Mouse (Mus musculus) Patski (cell line): ENCODE results near the gene St5. TPM values are rescaled to one million over a fixed set of nuclear protein-coding genes. Genes with fewer than 3 reads are reported as not detected.

Source experiments
- ATAC-seq: fragments of 100-300 bp; one replicate; pipeline ENCODE4 v1.8.0; 2021
- CTCF ChIA-PET: fragments of 350-600 bp; sonication (Branson Sonifier 250); formaldehyde crosslinking; loops from one replicate; lab custom pipeline; 2022; ENCODE audit warnings: inconsistent platforms; lab: Charles Lee
- POLR2A ChIA-PET: fragments of 350-600 bp; sonication (Branson Sonifier 250); formaldehyde crosslinking; loops from one replicate; lab custom pipeline; 2022; ENCODE audit warnings: antibody characterized with exemption, inconsistent platforms; lab: Charles Lee
- DNase-seq: peaks from one replicate; pipeline ENCODE4 v3.0.0-alpha.2; 2011; ENCODE audit warnings: low read depth, low spot score
- H3K27me3 ChIP-seq: fragments of 371-371 bp; one replicate; pipeline ENCODE4 v1.5.1; 2021
- CTCF ChIP-seq: fragments of 100-300 bp; IDR thresholded peaks from one replicate; pipeline ENCODE4 v1.5.1; 2021
- in situ Hi-C: fragments of 300-500 bp; cut with MboI; formaldehyde crosslinking; loops from 3 replicates; pipeline ENCODE4 v1.11.1; 2018; ENCODE audit warnings: low pct_unique_long_range_greater_than_20kb, mixed read lengths
- polyA plus RNA-seq: library from polyadenylated mRNA; unstranded; gene quantifications from one replicate; pipeline ENCODE4 v1.2.3, GENCODE M21; 2021

The St5 gene
- polyA plus RNA-seq, 1 experiment from 2014 or later = 183 TPM

- no peak for ATAC-seq
- DNase-seq = no peak
- H3K27me3 ChIP-seq = no peaks in the 10 kb centered on the region
- ChIA-PET CTCF (interaction anchor here (1.3 kb wide), 1 partner anchor 52 kb away, joined by 3 read pairs; no protein-coding TSS in a partner anchor), POLR2A (interaction anchor here (1.1 to 1.7 kb wide), 4 partner anchors 24 to 99 kb away, joined by 3 to 4 read pairs (median 3); no protein-coding TSS in a partner anchor)
- in situ Hi-C loops = loop anchor here (25.0 kb wide), 1 partner anchor 170 kb away; the partner anchor contains the start of genes Akip1, BC051019 and St5
- no peak for TF ChIP-seq CTCF
Measured at GRCm38 (mm10) chr7:109542364-109542628, 161.1 kb downstream of the St5 start.

- CTCF ChIA-PET = interaction anchor here (1.0 to 1.3 kb wide), 4 partner anchors 12 to 63 kb away, joined by 3 read pairs; no protein-coding TSS in a partner anchor
- no peaks in the 10 kb centered on the region for H3K27me3 ChIP-seq
Measured at GRCm38 (mm10) chr7:109541609-109542363, 161.6 kb downstream of the St5 start.

DNA sequence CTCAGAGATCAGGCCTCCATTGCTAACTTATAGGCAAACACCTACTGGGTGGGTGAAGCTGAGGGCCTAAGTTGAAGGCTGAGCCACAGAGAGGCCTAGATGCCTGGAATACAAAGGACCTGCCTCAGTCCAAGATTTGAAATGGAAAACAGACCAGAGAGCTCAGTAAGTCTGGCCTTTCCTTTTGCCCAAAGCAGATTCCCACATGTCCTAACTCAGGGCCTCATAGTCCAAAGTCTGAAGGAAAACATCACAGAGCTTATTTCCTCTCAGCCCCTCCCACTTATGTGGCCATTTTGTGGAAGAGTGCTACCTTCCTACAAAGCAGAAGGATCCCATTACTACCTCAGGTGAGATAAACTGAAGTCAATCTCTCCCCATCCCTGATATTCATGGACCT, 162.5 kb downstream of the St5 start:
- DNase-seq (no peak), ATAC-seq (no peak)
- no peak for TF ChIP-seq CTCF
- ChIA-PET CTCF (interaction anchor here (1.0 to 1.3 kb wide), 4 partner anchors 10 to 63 kb away, joined by 3 read pairs; no protein-coding TSS in a partner anchor), POLR2A (interaction anchor here (1.1 to 1.4 kb wide), 2 partner anchors 21 to 26 kb away, joined by 3 read pairs; no protein-coding TSS in a partner anchor)
- in situ Hi-C loops = loop anchor here (25.0 kb wide), 1 partner anchor 171 kb away; the partner anchor contains the start of genes Akip1, BC051019 and St5
- no peaks in the 10 kb centered on the region for H3K27me3 ChIP-seq

More at GRCm38 (mm10) chr7:109541609-109542363, 161.6 kb downstream of the St5 start:
- no peak for ATAC-seq
- no peak for TF ChIP-seq CTCF
- DNase-seq = no peak
- POLR2A ChIA-PET = interaction anchor here (0.7 to 1.7 kb wide), 6 partner anchors 22 to 100 kb away, joined by 3 to 4 read pairs (median 3); no protein-coding TSS in a partner anchor
- in situ Hi-C loops = loop anchor here (25.0 kb wide), 1 partner anchor 171 kb away; the partner anchor contains the start of genes Akip1, BC051019 and St5

DNA sequence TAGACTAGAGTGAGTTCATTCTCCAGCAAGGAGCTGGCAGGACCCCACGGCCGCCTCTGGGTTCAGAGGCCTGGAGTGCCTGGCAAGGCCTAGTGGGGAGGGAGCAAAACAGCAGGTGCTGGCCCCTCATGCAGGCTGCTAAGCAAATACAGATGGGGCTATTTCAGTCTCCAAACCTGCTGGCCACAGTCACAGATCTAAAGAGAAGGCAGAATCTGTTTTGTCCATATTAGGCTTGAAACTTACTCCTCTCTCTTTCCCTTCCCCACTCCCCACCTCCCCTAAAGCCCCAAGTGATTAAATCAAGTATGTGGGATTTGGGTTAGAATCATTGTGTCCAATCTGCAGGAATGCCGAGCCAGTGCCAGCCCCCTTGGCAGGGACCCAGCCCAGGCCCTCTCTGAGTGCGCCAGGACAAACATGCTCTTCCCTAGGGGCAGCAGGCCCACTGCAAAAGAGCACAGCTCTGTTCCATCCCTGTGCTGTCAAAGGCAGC, 166.9 kb downstream of the St5 start:
- POLR2A ChIA-PET = interaction anchor here (0.6 to 1.0 kb wide), 2 partner anchors 38 to 101 kb away, joined by 3 read pairs; no protein-coding TSS in a partner anchor
- CTCF ChIA-PET = interaction anchor here (1.7 kb wide), 1 partner anchor 9 kb away, joined by 3 read pairs; no protein-coding TSS in a partner anchor
- TF ChIP-seq CTCF = no peak
- H3K27me3 ChIP-seq = no peaks in the 10 kb centered on the region
- in situ Hi-C loops = loop anchor here (25.0 kb wide), 1 partner anchor 176 kb away; the partner anchor contains the start of genes Akip1, BC051019 and St5
- ATAC-seq (peak; percentile 85), DNase-seq (peak; percentile 61)

DNA sequence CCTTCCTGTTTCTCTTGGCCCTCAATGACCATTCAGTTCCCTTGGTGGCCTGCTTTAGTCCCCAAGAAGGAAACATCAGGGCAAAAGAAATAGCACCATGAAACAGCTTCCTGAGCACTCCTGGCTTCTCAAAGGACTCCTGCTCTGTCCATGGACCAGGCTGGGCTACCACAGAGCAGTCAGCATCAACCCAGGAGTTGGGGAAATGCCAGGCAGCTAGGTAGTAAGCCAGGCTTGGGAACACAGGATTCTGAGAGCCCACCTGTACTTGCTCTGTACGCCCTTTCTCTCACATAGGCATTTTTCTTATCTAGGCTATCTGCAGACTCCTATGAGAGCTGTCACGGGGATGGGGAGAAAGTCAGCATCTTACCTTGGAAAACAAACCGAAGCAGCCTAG, 168.5 kb downstream of the St5 start:
- ChIA-PET POLR2A (no interaction called here), CTCF (interaction anchor here (1.1 kb wide), 1 partner anchor 41 kb away, joined by 3 read pairs; no protein-coding TSS in a partner anchor)
- DNase-seq (no peak), ATAC-seq (no peak)
- no peak for TF ChIP-seq CTCF
- H3K27me3 ChIP-seq = no peaks in the 10 kb centered on the region
- in situ Hi-C loops = loop anchor here (25.0 kb wide), 1 partner anchor 177 kb away; the partner anchor contains the start of genes Akip1, BC051019 and St5

DNA sequence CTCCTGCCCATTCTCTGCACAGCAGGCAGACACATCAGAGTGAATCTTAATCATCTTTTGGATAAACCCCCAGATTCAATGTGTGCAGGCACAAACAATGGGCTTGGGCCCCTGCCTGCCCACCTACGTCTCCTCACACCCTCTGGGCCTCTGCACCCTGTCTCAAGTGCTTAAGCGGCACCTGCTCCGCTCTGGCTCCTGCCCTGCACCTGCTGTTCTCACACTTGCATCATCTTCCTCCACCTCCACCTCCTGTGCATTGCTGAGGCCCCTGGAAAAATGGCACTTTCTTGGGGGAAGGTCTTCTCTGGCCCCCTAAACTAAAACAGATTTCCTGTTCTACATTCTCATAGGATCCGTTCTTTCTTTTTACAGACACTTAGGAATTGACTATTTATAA, 169.5 kb downstream of the St5 start:
- POLR2A ChIA-PET = no interaction called here
- ATAC-seq (no peak), DNase-seq (no peak)
- H3K27me3 ChIP-seq = no peaks in the 10 kb centered on the region
- in situ Hi-C loops = loop anchor here (25.0 kb wide), 1 partner anchor 178 kb away; the partner anchor contains the start of genes Akip1, BC051019 and St5
- TF ChIP-seq CTCF = no peak
- CTCF ChIA-PET = interaction anchor here (1.1 to 1.6 kb wide), 2 partner anchors 16 to 42 kb away, joined by 3 to 4 read pairs; no protein-coding TSS in a partner anchor

GRCm38 (mm10) chr7:109533129-109533528, 170.3 kb downstream of the St5 start:
- no peak for ATAC-seq
- H3K27me3 ChIP-seq = no peaks in the 10 kb centered on the region
- ChIA-PET CTCF (interaction anchor here (1.1 to 1.6 kb wide), 3 partner anchors 13 to 83 kb away, joined by 4 to 5 read pairs (median 4); no protein-coding TSS in a partner anchor), POLR2A (interaction anchor here (0.7 kb wide), 1 partner anchor 77 kb away, joined by 3 read pairs; no protein-coding TSS in a partner anchor)
- in situ Hi-C loops = loop anchor here (25.0 kb wide), 1 partner anchor 179 kb away; the partner anchor contains the start of genes Akip1, BC051019 and St5
- DNase-seq = no peak
- no peak for TF ChIP-seq CTCF

DNA sequence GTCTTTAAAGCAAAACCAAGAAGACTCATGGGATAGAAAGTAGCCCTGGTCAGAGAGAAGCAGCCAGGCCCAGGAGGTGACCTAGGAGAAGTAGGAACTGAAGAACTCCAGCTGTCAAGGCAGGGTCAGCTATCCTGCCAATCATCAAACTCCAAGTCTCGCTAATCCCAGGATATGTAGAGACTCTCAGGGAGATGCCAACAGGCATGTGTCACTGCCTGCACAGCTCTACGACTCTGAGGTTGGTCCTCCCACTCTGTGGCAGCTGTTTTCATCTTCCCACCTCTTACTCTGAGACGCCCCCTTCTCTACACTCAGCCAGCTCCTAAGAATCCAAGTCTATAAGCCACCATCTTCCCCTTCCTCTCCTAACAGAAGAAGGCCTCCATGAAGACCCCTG, 170.7 kb downstream of the St5 start:
- ChIA-PET CTCF (interaction anchor here (1.1 to 1.6 kb wide), 3 partner anchors 14 to 83 kb away, joined by 4 to 5 read pairs (median 4); no protein-coding TSS in a partner anchor), POLR2A (interaction anchor here (0.7 kb wide), 1 partner anchor 77 kb away, joined by 3 read pairs; no protein-coding TSS in a partner anchor)
- in situ Hi-C loops = loop anchor here (25.0 kb wide), 1 partner anchor 180 kb away; the partner anchor contains the start of genes Akip1, BC051019 and St5
- no peak for TF ChIP-seq CTCF
- DNase-seq = no peak
- no peak for ATAC-seq
- H3K27me3 ChIP-seq = no peaks in the 10 kb centered on the region

- no peaks in the 10 kb centered on the region for H3K27me3 ChIP-seq
- POLR2A ChIA-PET = interaction anchor here (0.6 kb wide), 1 partner anchor 43 kb away, joined by 3 read pairs; no protein-coding TSS in a partner anchor
- in situ Hi-C loops = loop anchor here (25.0 kb wide), 1 partner anchor 181 kb away; the partner anchor contains the start of genes Akip1, BC051019 and St5
- no peak for DNase-seq
- no peak for ATAC-seq
- CTCF ChIA-PET = interaction anchor here (0.9 to 1.0 kb wide), 2 partner anchors 9 to 176 kb away, joined by 3 read pairs; no protein-coding TSS in a partner anchor
- no peak for TF ChIP-seq CTCF
Measured at GRCm38 (mm10) chr7:109531501-109531900, 171.9 kb downstream of the St5 start.
